Mouse (Mus musculus) yolk sac, embryonic 10.5 days (tissue): Measurements from ENCODE around the gene Krtap10-4.
"Not testable (repeated sequence)": the region's sequence is repeated elsewhere in the genome, so short reads cannot be mapped to it uniquely, and the experiment has no call there.

Experiments used
- DNase-seq: peaks from one replicate; pipeline ENCODE4 v3.0.0-alpha.2; 2017; ENCODE audit warnings: low spot score

Krtap10-4 gene

DNA sequence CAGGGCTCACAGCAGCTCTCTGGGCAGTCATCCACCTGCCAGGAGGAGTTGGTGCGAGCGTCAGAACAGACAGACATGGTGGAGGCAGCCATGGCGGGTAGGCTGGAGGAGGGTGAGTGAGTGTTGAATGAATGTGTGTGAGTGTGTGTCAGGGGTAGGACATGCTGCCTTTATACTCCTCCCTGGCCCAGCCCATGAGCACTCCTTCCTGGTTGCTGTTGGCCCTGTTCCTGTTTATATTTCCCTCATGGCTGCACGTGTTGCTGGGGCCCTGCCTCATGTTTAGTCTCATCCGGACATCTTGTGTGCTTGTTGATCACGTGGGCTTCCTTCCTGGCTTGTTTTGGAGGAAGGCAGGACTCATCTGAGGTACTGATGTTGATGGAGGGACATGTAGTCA is at the start of gene Krtap10-4:
Gene Krtap10-4 (minus strand): TSS at position 145 of the 400 bp plus-strand sequence.
- DNase-seq = no peak

DNA sequence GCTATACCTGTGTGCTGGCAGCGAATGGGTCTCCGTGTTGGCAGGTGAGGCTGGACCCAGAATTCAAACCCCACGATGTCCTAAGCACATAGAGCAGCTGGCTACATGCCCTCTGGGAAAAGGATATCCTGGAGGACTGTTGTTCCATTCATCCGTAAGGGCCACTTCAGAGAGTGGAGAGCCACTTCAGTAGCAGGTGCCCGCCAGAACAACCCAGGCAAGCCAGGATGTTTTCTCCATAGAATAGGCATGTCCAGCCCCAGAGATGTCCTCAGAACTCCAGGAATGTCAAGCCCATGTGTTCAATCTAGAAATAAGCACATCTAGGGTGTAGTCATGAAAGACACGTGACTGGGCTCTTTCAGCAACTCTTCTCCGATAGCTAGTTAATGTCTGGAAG is 42.8 kb upstream of the Krtap10-4 start:
- no peak for DNase-seq

DNA sequence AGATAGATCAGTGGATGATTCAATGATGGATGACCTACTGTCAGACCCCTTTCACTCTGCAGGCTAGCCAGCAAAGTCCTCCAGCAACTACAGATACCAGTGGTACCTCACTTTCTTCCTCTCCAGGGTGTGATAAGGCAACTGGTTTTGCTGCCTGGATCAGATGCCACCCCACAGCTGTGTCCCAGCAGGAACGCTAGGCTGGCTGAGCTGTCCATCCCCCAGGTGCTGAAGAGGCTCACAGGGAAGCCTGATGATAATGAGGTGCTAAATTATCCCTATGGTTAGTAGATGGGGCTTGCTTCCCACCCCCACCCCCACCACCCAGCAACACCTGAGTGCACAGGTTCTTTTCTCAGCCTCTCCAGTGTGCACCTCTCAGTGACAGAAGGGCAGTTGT is 40.7 kb upstream of the Krtap10-4 start:
- no peak for DNase-seq

GRCm38 (mm10) chr10:77864762-77865143 is 37.9 kb upstream of the Krtap10-4 start:
- DNase-seq = no peak

- DNase-seq = peak; percentile 62
Measured at GRCm38 (mm10) chr10:77864067-77864761, 37.3 kb upstream of the Krtap10-4 start.

DNA sequence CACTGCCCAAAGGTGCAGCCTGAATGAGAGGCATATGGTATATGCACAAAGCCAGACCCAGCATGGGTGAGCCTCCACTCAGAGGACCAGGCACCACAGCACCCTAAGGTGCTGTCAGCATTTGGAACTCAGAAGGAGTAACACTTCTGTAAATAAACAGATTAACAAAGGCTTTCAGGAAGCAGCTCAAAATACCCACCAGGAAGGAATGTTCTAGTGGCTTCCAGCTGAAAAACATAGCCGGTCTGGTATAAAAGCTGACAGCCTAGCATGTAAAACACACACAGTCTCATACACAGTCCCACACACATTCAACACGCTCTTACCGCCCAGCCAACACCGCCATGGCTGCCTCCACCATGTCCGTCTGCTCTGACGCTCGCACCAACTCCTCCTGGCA is 34.8 kb upstream of the Krtap10-4 start, which contains the start of gene Gm3285:
Gene Gm3285 (plus strand): TSS at position 301 of the 400 bp plus-strand sequence.
- DNase-seq = no peak

DNA sequence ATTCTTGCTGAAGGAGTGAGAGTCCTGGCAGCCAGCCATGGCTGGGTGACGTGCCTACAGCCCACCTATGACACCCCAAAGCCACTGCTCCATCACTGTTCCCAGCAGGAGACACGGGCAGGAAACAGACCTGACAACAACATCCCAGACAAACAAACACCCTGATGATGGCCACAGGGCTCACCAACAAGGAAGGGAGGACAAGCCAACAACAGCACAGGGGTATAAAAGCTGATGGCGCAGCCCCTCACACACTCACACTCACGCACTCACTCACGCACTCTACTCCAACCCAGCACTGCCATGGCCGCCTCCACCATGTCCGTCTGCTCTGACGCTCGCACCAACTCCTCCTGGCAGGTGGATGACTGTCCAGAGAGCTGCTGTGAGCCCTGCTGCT is 25.7 kb upstream of the Krtap10-4 start, which contains the start of gene Gm10318:
Gene Gm10318 (plus strand): TSS at position 301 of the 400 bp plus-strand sequence.
- no peak for DNase-seq

DNA sequence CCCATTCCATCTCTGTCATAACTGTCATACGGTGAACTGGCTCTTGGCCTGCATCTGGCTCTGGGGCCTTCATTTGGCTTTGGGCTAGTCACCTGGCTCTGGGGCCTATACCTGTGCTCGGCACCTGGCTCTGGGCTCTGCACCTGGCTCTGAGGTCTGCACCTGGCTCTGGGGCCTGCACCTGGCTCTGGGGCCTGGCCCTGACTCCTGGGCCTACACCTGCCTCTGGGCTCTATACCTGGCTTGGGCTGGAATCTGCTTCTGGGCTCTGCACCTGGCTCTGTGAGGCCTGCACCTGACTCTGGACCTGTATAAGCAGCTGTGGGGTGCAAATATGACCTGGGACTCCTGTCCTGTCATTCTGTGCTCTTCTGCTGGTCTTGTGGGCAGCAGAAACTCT is 20.6 kb upstream of the Krtap10-4 start:
- no peak for DNase-seq

- no peak for DNase-seq
Measured at GRCm38 (mm10) chr10:77846961-77847360, 20.1 kb upstream of the Krtap10-4 start.

- no peak for DNase-seq
Measured at GRCm38 (mm10) chr10:77846503-77846902, 19.6 kb upstream of the Krtap10-4 start, which contains the start of gene Gm36176. Gene Gm36176, plus strand, starts transcription at chr10:77846803.

DNA sequence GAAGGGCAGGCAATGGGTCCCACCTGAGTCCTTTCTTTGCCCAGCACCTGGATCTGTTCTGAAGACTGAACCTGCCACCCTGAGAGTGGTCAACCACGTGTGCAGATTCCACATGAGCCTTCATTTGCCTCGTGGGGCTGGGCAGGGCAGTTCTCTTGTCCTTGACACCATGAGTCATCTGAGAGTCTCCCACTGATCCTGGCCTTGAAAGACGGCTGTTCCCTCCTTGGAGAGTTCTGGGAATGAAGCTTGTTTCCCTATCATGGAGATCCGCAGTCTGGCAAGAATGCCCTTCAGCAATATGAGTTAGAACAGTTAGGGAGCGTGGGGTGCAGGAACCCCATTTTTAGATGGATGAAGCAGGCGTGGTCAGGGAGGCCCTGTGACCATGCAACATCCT is 12.1 kb upstream of the Krtap10-4 start:
- DNase-seq = no peak

DNA sequence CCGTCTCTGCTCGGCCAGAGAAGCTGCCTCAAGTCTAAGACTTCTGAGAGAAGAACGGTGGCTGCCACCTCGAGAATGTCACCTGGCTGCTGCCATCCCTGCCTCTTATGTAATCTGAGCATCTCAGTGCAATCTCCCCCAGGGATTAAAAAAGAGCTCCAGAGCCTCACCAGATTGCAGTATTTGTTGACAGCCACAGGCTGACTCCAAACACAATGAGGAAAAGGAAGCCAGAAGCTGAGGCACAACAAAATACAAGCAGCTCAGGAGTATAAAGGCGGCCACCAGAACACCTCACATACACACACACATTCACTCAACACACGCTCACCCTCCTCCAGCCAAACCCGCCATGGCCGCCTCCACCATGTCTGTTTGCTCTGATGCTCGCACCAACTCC is 8.8 kb upstream of the Krtap10-4 start, which contains the start of gene Krtap10-10:
Gene Krtap10-10 (plus strand): TSS at position 301 of the 400 bp plus-strand sequence.
- no peak for DNase-seq

- no peak for DNase-seq
Measured at GRCm38 (mm10) chr10:77819203-77819602, 7.7 kb downstream of the Krtap10-4 start.

DNA sequence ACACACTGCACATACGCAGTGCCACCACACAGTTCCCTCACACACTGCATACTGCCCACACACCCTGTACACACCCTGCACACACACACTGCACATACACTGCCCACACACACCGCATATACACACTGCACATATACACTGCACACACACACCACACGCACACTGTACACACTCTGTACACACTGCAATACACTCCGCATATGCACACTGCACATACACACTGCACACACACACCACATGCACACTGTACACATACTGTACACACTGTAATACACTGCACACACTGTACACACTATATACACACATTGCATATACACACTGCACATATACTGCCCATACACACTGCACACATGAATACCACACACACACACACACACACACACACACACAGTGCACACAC is 8.4 kb downstream of the Krtap10-4 start:
- no peak for DNase-seq

DNA sequence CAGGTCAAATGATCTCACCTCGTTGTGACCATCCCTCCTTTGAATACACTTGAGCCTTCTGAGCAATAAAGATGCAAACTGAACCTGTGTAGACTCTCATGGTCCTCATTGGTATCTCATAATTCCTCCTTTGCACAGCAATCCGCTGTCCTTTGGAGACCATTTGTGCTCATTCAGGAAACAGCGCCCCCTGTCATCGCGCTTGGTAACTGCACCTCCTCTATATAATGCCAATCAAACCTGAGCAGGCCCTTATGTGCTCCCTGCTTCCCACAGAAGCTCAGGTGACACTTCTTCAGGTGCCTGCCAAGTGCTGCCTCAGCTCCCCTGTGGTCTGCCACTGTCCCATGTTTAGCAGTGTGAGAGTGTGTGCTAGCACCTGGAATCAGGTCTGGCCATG is 11.4 kb downstream of the Krtap10-4 start:
- no peak for DNase-seq

GRCm38 (mm10) chr10:77814382-77814781 is 12.5 kb downstream of the Krtap10-4 start, which contains the start of gene Gm2696:
Gene Gm2696, plus strand, starts transcription at chr10:77814682.
- DNase-seq = no peak

GRCm38 (mm10) chr10:77811743-77812142 is 15.2 kb downstream of the Krtap10-4 start, which contains the start of gene Gm9507:
Gene Gm9507, minus strand, starts transcription at chr10:77811843.
- no peak for DNase-seq

DNA sequence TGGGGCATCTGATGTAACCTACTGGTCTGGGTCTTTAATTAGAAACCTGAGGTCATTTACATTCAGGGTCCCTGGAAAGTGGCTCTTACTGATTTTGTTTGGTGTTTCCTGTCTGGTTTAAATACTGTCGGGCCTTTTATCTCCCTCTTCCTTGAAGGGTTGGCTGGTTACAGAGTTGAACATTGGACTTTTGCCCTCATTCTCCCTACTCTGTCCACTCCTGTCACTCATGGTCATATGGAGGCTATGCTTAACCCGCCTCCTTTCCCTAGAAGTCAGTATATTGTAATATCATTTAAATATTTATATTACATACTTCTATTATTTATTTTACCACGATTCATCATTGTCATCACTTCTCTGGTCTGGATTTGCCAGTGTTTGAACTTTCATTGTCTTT is 22.8 kb downstream of the Krtap10-4 start:
- DNase-seq = no peak

- DNase-seq = no peak
Measured at GRCm38 (mm10) chr10:77798921-77799508, 27.9 kb downstream of the Krtap10-4 start, which contains the start of gene Gm19668. Gene Gm19668, minus strand, starts transcription at chr10:77799133.

GRCm38 (mm10) chr10:77798164-77798920 is 28.6 kb downstream of the Krtap10-4 start:
- not testable (repeated sequence) for DNase-seq

GRCm38 (mm10) chr10:77797677-77798076 is 29.2 kb downstream of the Krtap10-4 start:
- DNase-seq = no peak

DNA sequence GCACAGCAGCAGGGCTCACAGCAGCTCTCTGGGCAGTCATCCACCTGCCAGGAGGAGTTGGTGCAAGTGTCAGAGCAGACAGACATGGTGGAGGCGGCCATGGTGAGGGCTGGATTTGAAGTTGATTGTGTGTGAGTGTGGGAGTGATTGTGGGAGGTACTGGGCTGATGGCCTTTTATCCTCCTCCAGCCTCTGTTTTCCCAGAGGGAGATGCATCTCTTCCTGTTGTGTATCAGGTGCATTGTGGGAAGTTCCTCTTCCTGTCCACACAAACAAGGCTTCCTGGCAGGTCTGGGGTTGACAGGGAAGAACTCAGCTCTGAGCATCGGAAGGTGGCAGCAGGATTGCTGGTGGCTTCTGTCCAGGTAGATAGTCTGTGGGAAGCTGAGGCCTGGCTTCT is 31.9 kb downstream of the Krtap10-4 start, which contains the start of gene Gm9639:
Gene Gm9639 (minus strand): TSS at position 101 of the 400 bp plus-strand sequence.
- no peak for DNase-seq
